ENCODE assay signal across 23 mouse cellular contexts in genomic region chr3:159477250-159477962, GRCm38 (mm10). TPM values are rescaled to one million over a fixed set of nuclear protein-coding genes. Genes with fewer than 3 reads are reported as not detected.
DNase-seq lines count a peak whose midpoint lies in the region; ATAC-seq and TF ChIP-seq lines count a peak whose summit lies in the region.
"Had no signal": no experiment of that assay in that cellular context is flagged by ENCODE, and none has a peak within 500 bp of the region (broad histone marks: within the 10 kb centered on the region; RNA-seq: fewer than 3 reads in every experiment).

No protein-coding gene starts in this region.

- H3K4me2 ChIP-seq in intestine, embryonic 15.5 days (replicated peaks), result no peak overlapping the region
- H3K4me2 ChIP-seq in intestine, postnatal 0 days (replicated peaks; ENCODE audit: low read depth), result no peak overlapping the region
- H3K4me2 ChIP-seq: embryonic facial prominence, embryonic 12.5 days; forebrain, embryonic 13.5 days; forebrain, embryonic 15.5 days had no signal

- peak; percentile 93 for ATAC-seq in intestine, embryonic 15.5 days
- peak; percentile 85 for ATAC-seq in intestine, postnatal 0 days
- ATAC-seq: activated CD4-positive, CD25-positive, alpha-beta regulatory T cell, adult 4 months; CD4-positive, CD25-positive, alpha-beta regulatory T cell, adult 4 months; forebrain, embryonic 13.5 days; forebrain, embryonic 15.5 days; forebrain, postnatal 0 days; Patski had no signal

- no peaks in the 10 kb centered on the region for H3K4me1 ChIP-seq in intestine, embryonic 15.5 days (replicated peaks)
- no peaks in the 10 kb centered on the region for H3K4me1 ChIP-seq in intestine, postnatal 0 days (replicated peaks; ENCODE audit: control insufficient read depth, insufficient read depth, low read length)
- H3K4me1 ChIP-seq: embryonic facial prominence, embryonic 10.5 days; embryonic facial prominence, embryonic 12.5 days; forebrain, embryonic 13.5 days; forebrain, embryonic 15.5 days had no signal

- H3K27me3 ChIP-seq in intestine, embryonic 15.5 days (replicated peaks), result no peaks in the 10 kb centered on the region
- peaks cover 35% of the 10 kb centered on the region; the same call in 1 of the 2 replicates for H3K27me3 ChIP-seq in intestine, postnatal 0 days (replicated peaks; ENCODE audit: control insufficient read depth, insufficient read depth, low read length)
- H3K27me3 ChIP-seq: CH12.LX; embryonic facial prominence, embryonic 12.5 days; forebrain, embryonic 13.5 days; forebrain, embryonic 15.5 days; Patski had no signal

- DNase-seq in gastrocnemius, adult 2 months, result no peak
- DNase-seq in lung, postnatal 36 days, result no peak
- no peak for DNase-seq in frontal cortex, postnatal 25 days (ENCODE audit: low spot score in 2 of 2)
- DNase-seq: adrenal gland, adult 8-10 months; adrenal gland, postnatal 14 days; adrenal gland, postnatal 36 days; cerebellum, adult 11-12 months; cerebellum, adult 2 months; cerebellum, adult 9-10 months; cerebellum, postnatal 10 days; cerebellum, postnatal 25 days; forebrain, postnatal 0 days had no signal

- no peaks in the 10 kb centered on the region for H3K9me3 ChIP-seq in intestine, embryonic 15.5 days
- no peaks in the 10 kb centered on the region for H3K9me3 ChIP-seq in intestine, postnatal 0 days (ENCODE audit: control insufficient read depth)
- H3K9me3 ChIP-seq: embryonic facial prominence, embryonic 10.5 days; embryonic facial prominence, embryonic 12.5 days; forebrain, embryonic 13.5 days; forebrain, embryonic 15.5 days; G1E had no signal

- H3K27ac ChIP-seq in intestine, embryonic 15.5 days, result no peak overlapping the region
- H3K27ac ChIP-seq in intestine, postnatal 0 days (ENCODE audit: low read depth, low read length), result no peak overlapping the region
- H3K27ac ChIP-seq in gastrocnemius, adult 2 months, result no peak overlapping the region
- H3K27ac ChIP-seq: embryonic facial prominence, embryonic 10.5 days; embryonic facial prominence, embryonic 12.5 days; forebrain, embryonic 13.5 days; forebrain, embryonic 15.5 days had no signal

- no peak for TF ChIP-seq CTCF in intestine, postnatal 0 days (IDR thresholded peaks at IDR 0.05; ENCODE audit: low read depth)
- no peak for TF ChIP-seq CTCF in gastrocnemius, adult 2 months (IDR thresholded peaks at IDR 0.05)

- 61% methylated on average over 1 of the region's 1 CpGs for WGBS in intestine, embryonic 15.5 days
- WGBS in intestine, postnatal 0 days, result 26% methylated on average over 1 of the region's 1 CpGs

- H3K4me3 ChIP-seq in intestine, embryonic 15.5 days (replicated peaks), result no peak overlapping the region
- H3K4me3 ChIP-seq in intestine, postnatal 0 days (ENCODE audit: low read depth, low read length), result no peak overlapping the region
- H3K4me3 ChIP-seq in gastrocnemius, adult 2 months, result no peak overlapping the region
- H3K4me3 ChIP-seq: embryonic facial prominence, embryonic 10.5 days; embryonic facial prominence, embryonic 12.5 days; forebrain, embryonic 13.5 days; forebrain, embryonic 15.5 days had no signal

- intact Hi-C loops in gastrocnemius, adult 2 months (cut with DNase I), result no loop called here

- no peak overlapping the region for H3K9ac ChIP-seq in intestine, embryonic 15.5 days
- no peak overlapping the region for H3K9ac ChIP-seq in intestine, postnatal 0 days (ENCODE audit: low read depth, low read length)
- H3K9ac ChIP-seq: embryonic facial prominence, embryonic 12.5 days; forebrain, embryonic 13.5 days; forebrain, embryonic 15.5 days; forebrain, postnatal 0 days had no signal

- H3K36me3 ChIP-seq in intestine, embryonic 15.5 days, result no peaks in the 10 kb centered on the region
- no peaks in the 10 kb centered on the region for H3K36me3 ChIP-seq in intestine, postnatal 0 days (ENCODE audit: control insufficient read depth, insufficient read depth)
- H3K36me3 ChIP-seq: embryonic facial prominence, embryonic 10.5 days; embryonic facial prominence, embryonic 12.5 days; forebrain, embryonic 15.5 days; G1E had no signal

RNA-seq across cellular contexts. Expression of gene Depdc1a, which starts 17.8 kb away (rescaled TPM):
- 24.7 and 34.6 TPM in 2 replicates for polyA plus RNA-seq in intestine, embryonic 15.5 days (2015; fragmentation: Nextera tagmentation; extraction: Ambion mirVana)
- 6.0 and 7.1 TPM in 2 replicates for polyA plus RNA-seq in intestine, postnatal 0 days (2015; fragmentation: Nextera tagmentation; extraction: Ambion mirVana)
- total RNA-seq in gastrocnemius, adult 2 months (2021), result not detected
